Comparison of ENCODE assay signal across 23 mouse cellular contexts in the genomic region with DNA sequence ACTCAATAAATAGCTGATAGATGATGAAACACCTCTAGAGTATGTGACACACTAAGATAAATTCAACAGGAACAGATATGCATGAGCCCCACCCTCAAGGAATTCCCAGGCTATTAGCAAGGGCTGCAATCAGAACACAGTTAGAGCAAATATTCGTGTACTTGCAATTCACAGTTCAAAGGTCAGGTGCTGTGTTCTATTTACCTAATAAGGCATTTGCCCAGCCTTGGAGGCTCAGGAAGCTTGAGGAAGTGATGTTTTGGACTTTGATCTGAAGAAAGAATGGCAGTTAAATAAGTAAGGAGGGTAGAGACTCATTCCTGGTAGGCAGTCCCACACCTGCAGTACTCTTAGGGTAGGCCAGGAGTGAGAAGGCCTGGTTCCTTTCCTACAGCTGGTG.
DNase-seq lines count a peak whose midpoint lies in the region; ATAC-seq and TF ChIP-seq lines count a peak whose summit lies in the region.
"Had no signal": no experiment of that assay in that cellular context is flagged by ENCODE, and none has a peak within 500 bp of the region (broad histone marks: within the 10 kb centered on the region; RNA-seq: fewer than 3 reads in every experiment).

No protein-coding gene starts in this region.

- H3K36me3 ChIP-seq in kidney, embryonic 14.5 days (ENCODE audit: control insufficient read depth, insufficient read depth, low read length), result no peaks in the 10 kb centered on the region
- no peaks in the 10 kb centered on the region for H3K36me3 ChIP-seq in liver, postnatal 0 days (replicated peaks; ENCODE audit: insufficient read depth, low read length)
- H3K36me3 ChIP-seq in small intestine, adult 2 months (ENCODE audit: control insufficient read depth, insufficient read depth, low read length), result no peaks in the 10 kb centered on the region
- no peaks in the 10 kb centered on the region for H3K36me3 ChIP-seq in midbrain, embryonic 10.5 days
- H3K36me3 ChIP-seq: embryonic facial prominence, embryonic 10.5 days; hindbrain, embryonic 12.5 days; limb, embryonic 12.5 days; liver, embryonic 15.5 days; midbrain, embryonic 12.5 days had no signal

- no peak overlapping the region for H3K9ac ChIP-seq in kidney, embryonic 14.5 days (ENCODE audit: low read depth, low read length)
- no peak overlapping the region for H3K9ac ChIP-seq in liver, postnatal 0 days (replicated peaks)
- H3K9ac ChIP-seq: forebrain, postnatal 0 days; hindbrain, embryonic 12.5 days; limb, embryonic 12.5 days; liver, embryonic 15.5 days; midbrain, embryonic 12.5 days had no signal

- H3K4me2 ChIP-seq in kidney, embryonic 14.5 days (replicated peaks; ENCODE audit: low read depth, low read length), result no peak overlapping the region
- H3K4me2 ChIP-seq in liver, postnatal 0 days (ENCODE audit: low read depth, low read length), result no peak overlapping the region
- H3K4me2 ChIP-seq: hindbrain, embryonic 12.5 days; limb, embryonic 12.5 days; liver, embryonic 15.5 days; midbrain, embryonic 12.5 days had no signal

- H3K9me3 ChIP-seq in kidney, embryonic 14.5 days (ENCODE audit: control insufficient read depth, low read length), result no peaks in the 10 kb centered on the region
- H3K9me3 ChIP-seq in liver, postnatal 0 days (ENCODE audit: low read length), result no peaks in the 10 kb centered on the region
- H3K9me3 ChIP-seq in midbrain, embryonic 10.5 days (replicated peaks), result no peaks in the 10 kb centered on the region
- H3K9me3 ChIP-seq: embryonic facial prominence, embryonic 10.5 days; hindbrain, embryonic 12.5 days; limb, embryonic 12.5 days; liver, embryonic 15.5 days; midbrain, embryonic 12.5 days had no signal

- DNase-seq in kidney, adult 11 months, result peak; percentile 19
- no peak for DNase-seq in liver, postnatal 0 days
- DNase-seq in liver, result no peak
- no peak for DNase-seq in midbrain, embryonic 10.5 days (ENCODE audit: low spot score)
- DNase-seq in thymus, postnatal 4 days, result no peak
- DNase-seq: adrenal gland, adult 2 months; cerebellum, adult 11 months; cerebellum, postnatal 10 days; forebrain, postnatal 0 days; gastrocnemius, postnatal 25 days; heart, adult 2 months; kidney, postnatal 14 days; thymus, adult 2 months had no signal

- no peak for TF ChIP-seq EP300 in liver, postnatal 0 days (IDR thresholded peaks at IDR 0.05; ENCODE audit: low read depth)

- no peaks in the 10 kb centered on the region for H3K4me1 ChIP-seq in kidney, embryonic 14.5 days (ENCODE audit: control insufficient read depth, insufficient read depth, low read length)
- peaks cover 21% of the 10 kb centered on the region for H3K4me1 ChIP-seq in liver, postnatal 0 days (ENCODE audit: insufficient read depth)
- peaks cover 38% of the 10 kb centered on the region; the same call in 1 of the 2 replicates for H3K4me1 ChIP-seq in small intestine, adult 2 months (ENCODE audit: control insufficient read depth, insufficient read depth, insufficient read length, low read length)
- no peaks in the 10 kb centered on the region for H3K4me1 ChIP-seq in midbrain, embryonic 10.5 days
- H3K4me1 ChIP-seq: embryonic facial prominence, embryonic 10.5 days; hindbrain, embryonic 12.5 days; limb, embryonic 12.5 days; midbrain, embryonic 12.5 days had no signal

- no peak for TF ChIP-seq CTCF in liver, postnatal 0 days (IDR thresholded peaks at IDR 0.05; ENCODE audit: low read depth)
- TF ChIP-seq CTCF in small intestine, adult 2 months (IDR thresholded peaks at IDR 0.05; ENCODE audit: extremely low read depth, insufficient read length, insufficient replicate concordance, low read depth, low read length), result no peak

- H3K4me3 ChIP-seq in kidney, embryonic 14.5 days (ENCODE audit: low read length), result no peak overlapping the region
- H3K4me3 ChIP-seq in liver, postnatal 0 days (ENCODE audit: low read depth, low read length), result no peak overlapping the region
- H3K4me3 ChIP-seq in small intestine, adult 2 months (ENCODE audit: low read depth, low read length), result no peak overlapping the region
- no peak overlapping the region for H3K4me3 ChIP-seq in midbrain, embryonic 10.5 days
- H3K4me3 ChIP-seq: embryonic facial prominence, embryonic 10.5 days; heart, adult 2 months; hindbrain, embryonic 12.5 days; limb, embryonic 12.5 days; liver, embryonic 15.5 days; midbrain, embryonic 12.5 days had no signal

- H3K27me3 ChIP-seq in kidney, embryonic 14.5 days (ENCODE audit: control insufficient read depth, insufficient read depth, low read length), result no peaks in the 10 kb centered on the region
- no peaks in the 10 kb centered on the region for H3K27me3 ChIP-seq in liver, postnatal 0 days (ENCODE audit: insufficient read depth, low read length)
- no peaks in the 10 kb centered on the region for H3K27me3 ChIP-seq in small intestine, adult 2 months (ENCODE audit: control insufficient read depth, insufficient read depth, low read length)
- H3K27me3 ChIP-seq in midbrain, embryonic 10.5 days (ENCODE audit: low read depth, poor library complexity, severe bottlenecking), result no peaks in the 10 kb centered on the region
- H3K27me3 ChIP-seq: hindbrain, embryonic 12.5 days; limb, embryonic 12.5 days; liver, embryonic 15.5 days; midbrain, embryonic 12.5 days; Patski had no signal

- no peak for ATAC-seq in kidney, embryonic 14.5 days (ENCODE audit: low FRiP score, low TSS enrichment)
- ATAC-seq in liver, postnatal 0 days, result 0 out of 2 replicates have a peak, but pooled peaks have one; percentile 19
- no peak for ATAC-seq in erythroid progenitor cell, adult 5-6 weeks (replicated peaks; ENCODE audit: low FRiP score, poor library complexity, severe bottlenecking)
- ATAC-seq: forebrain, postnatal 0 days; lung, postnatal 0 days; Patski had no signal

- no peak for TF ChIP-seq POLR2A in small intestine, adult 2 months (IDR thresholded peaks at IDR 0.05; ENCODE audit: low read depth, low read length)

- 27% methylated on average over 1 of the region's 1 CpGs for WGBS in kidney, embryonic 14.5 days
- 21% methylated on average over 1 of the region's 1 CpGs for WGBS in liver, postnatal 0 days (ENCODE audit: insufficient replicate concordance)
- 4% methylated on average over 1 of the region's 1 CpGs for WGBS in small intestine, adult 2 months
- WGBS in midbrain, embryonic 10.5 days, result 69% methylated on average over 1 of the region's 1 CpGs

- no peak overlapping the region for H3K27ac ChIP-seq in kidney, embryonic 14.5 days (ENCODE audit: low read depth, low read length)
- H3K27ac ChIP-seq in liver, postnatal 0 days (ENCODE audit: low read depth), result no peak overlapping the region
- peak overlapping the region; percentile 94 for H3K27ac ChIP-seq in small intestine, adult 2 months (ENCODE audit: insufficient read depth, low read depth, low read length)
- H3K27ac ChIP-seq in midbrain, embryonic 10.5 days (replicated peaks), result no peak overlapping the region
- H3K27ac ChIP-seq: embryonic facial prominence, embryonic 10.5 days; heart, adult 2 months; hindbrain, embryonic 12.5 days; limb, embryonic 12.5 days; liver, embryonic 15.5 days; midbrain, embryonic 12.5 days had no signal
